Mouse (Mus musculus) v-Abl transformed pro-B cells (cell line): ENCODE data around the gene Snx27.

Source experiments
- in situ Hi-C, 2 experiments: fragments of 400-800 bp; cut with MboI; formaldehyde crosslinking; loops; one replicate each; pipeline ENCODE4 v1.15.1; 2025; ENCODE audit not compliant: unreplicated experiment in 2 of 2

The Snx27 gene

DNA sequence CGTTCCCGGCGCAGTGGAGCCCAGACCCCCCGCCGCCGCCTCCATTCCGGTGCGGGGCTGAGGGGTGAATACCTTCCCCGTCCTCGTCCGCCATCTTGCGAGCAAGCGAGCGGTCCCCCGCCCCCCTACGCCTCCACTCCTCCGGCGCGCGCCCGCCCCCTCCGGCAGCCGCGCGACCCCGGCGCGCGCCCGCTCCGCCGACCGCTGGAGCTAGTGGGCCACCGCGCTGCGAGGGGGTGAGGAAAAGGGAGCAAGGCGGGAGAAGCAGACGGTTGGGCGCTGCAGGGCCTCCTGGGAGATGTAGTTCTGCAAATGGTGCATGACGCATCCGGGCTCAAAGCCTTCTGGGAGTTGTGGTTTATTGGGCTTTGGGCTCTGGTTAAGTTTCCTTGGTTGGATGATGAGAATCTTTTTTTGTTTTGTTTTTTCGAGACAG is at the start of gene Snx27:
Gene Snx27, minus strand, starts transcription at position 261 of the 436 bp plus-strand sequence.
- in situ Hi-C loops = no loop called here

GRCm38 (mm10) chr3:94629876-94630275 is 47.4 kb upstream of the Snx27 start:
- in situ Hi-C loops = loop anchor here in 1 of 2 experiments (10.0 kb wide), 1 partner anchor 365 kb away; no protein-coding TSS in a partner anchor

DNA sequence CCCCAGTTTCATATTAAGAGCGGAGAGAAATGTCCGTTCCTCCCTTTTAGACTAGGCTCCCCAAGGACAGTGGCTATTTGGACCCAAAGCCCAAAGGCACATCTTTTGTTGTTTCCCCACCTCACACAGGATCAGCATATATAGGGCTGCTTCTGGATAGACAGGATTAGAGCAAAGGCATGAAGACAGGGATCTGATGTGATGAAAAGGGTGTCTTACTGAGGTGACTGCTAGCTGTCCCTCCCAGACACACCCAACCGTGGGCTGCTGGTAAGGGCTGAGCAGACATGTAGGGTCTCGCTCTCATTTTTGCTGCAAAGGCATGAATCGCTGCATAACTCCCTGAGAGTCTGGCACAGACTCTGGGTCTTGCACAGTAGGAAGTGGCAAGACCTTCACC is 46.2 kb upstream of the Snx27 start:
- in situ Hi-C loops = loop anchor here in 1 of 2 experiments (10.0 kb wide), 1 partner anchor 366 kb away; no protein-coding TSS in a partner anchor

GRCm38 (mm10) chr3:94624281-94624680 is 41.8 kb upstream of the Snx27 start:
- in situ Hi-C loops = loop anchor here (5.0 to 25.0 kb wide), 3 partner anchors 223 to 1262 kb away; no protein-coding TSS in a partner anchor

- in situ Hi-C loops = loop anchor here (5.0 to 25.0 kb wide), 3 partner anchors 225 to 1260 kb away; no protein-coding TSS in a partner anchor
Observed at GRCm38 (mm10) chr3:94622550-94622949, 40.0 kb upstream of the Snx27 start.

DNA sequence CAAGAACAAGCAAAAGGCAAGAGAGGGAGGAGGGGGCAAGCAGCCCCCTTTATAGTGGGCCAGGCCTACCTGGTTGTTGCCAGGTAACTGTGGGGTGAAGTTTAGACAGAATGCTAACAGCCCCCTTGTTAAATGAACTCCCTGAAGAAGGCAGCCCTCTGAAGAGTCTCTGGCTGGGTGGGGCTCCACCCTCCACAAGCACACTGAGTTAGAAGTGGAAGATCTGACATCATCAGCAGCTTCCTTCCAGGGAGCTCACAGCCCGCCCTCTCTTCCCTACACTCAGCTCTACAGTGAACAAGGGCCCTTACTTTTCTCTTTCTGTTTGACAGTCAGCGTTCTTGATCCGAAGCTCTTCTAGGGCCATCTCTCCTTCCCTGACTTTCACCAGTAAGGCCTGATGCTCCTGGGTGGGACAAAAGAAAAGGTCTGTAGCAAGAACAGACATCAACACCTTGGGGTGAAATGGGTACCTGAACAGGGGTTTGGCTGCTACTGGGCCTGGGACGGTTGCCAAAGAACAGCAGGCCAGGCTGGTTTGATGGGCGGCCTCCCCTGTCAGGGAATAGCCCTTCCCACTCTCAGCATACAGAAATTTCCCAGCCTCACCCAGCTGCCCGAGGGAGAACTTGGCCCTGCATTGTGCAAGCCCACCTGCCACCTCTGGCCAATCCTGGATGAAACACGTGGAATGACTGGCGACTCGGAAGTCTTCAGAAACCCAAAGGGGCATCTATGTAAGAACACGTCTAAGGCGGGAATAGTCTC is 39.4 kb upstream of the Snx27 start:
- in situ Hi-C loops = loop anchor here (5.0 to 25.0 kb wide), 3 partner anchors 225 to 1260 kb away; no protein-coding TSS in a partner anchor

GRCm38 (mm10) chr3:94616717-94617116 is 34.2 kb upstream of the Snx27 start:
- in situ Hi-C loops = loop anchor here in 1 of 2 experiments (5.0 to 25.0 kb wide), 3 partner anchors 231 to 1254 kb away; no protein-coding TSS in a partner anchor

GRCm38 (mm10) chr3:94613258-94613878 is 30.9 kb upstream of the Snx27 start:
- in situ Hi-C loops = loop anchor here in 1 of 2 experiments (10.0 to 25.0 kb wide), 2 partner anchors 291 to 1251 kb away; no protein-coding TSS in a partner anchor

DNA sequence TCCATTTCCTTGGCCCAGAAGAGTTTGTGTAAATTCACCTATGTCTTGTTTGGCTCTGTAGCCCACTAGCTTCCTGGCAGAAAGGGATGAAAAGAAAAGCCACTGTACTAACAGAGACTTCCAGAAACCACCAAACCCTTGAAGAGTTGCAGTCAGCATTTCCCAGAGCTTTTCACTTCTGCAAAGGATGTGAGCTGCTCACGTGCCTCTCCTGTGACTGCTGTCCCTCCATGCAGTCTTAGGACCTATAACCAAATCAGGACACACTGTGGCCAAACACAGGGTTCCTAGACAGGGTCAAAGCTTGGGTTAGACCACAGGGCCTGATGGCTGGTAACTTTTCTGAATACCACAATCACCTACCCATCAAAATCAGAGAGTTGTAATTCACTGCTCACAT is 29.8 kb upstream of the Snx27 start:
- in situ Hi-C loops = loop anchor here in 1 of 2 experiments (10.0 to 25.0 kb wide), 2 partner anchors 293 to 1250 kb away; no protein-coding TSS in a partner anchor

- in situ Hi-C loops = loop anchor here in 1 of 2 experiments (10.0 to 25.0 kb wide), 2 partner anchors 293 to 1250 kb away; no protein-coding TSS in a partner anchor
Observed at GRCm38 (mm10) chr3:94611834-94612233, 29.3 kb upstream of the Snx27 start.

DNA sequence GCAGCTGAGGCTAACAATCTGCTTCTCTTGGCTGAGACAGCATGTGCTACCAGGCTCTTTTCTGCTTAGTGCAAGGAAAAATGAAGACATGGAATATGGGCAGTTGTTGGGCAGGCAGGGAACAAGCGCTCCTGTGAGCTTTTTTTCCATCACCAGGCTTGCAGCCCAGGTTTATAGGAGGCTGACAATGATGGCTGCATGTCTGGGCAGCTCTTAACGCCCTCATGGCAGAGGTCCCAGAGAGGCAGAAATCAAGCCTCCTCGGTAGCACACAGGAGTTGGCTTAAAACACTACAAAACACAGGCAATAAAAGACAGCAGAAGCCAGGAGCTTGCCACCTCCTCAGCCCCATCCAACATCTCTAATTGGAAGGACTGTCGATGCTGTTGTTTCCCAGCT is 28.8 kb upstream of the Snx27 start:
- in situ Hi-C loops = loop anchor here in 1 of 2 experiments (10.0 to 25.0 kb wide), 2 partner anchors 293 to 1249 kb away; no protein-coding TSS in a partner anchor

DNA sequence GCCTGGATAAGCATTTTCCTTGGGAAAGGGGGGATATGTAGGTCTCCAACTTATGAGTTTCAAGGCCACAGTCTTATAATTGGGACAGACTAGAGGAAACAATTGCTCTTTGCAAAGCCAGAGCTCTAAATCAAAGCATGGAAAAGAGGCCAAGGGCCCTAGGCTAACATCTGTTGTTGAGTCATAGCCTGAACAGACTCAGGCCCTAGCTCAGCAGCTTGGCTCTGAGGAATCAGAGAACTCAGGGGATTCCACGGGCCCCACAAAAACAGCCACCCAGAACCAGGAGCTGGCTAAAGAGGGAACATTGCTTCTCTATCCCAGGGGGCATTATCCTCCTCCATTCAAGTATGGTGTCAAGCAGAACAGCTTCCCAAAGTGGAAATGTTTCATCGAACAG is 28.1 kb upstream of the Snx27 start:
- in situ Hi-C loops = loop anchor here in 1 of 2 experiments (10.0 to 25.0 kb wide), 2 partner anchors 294 to 1248 kb away; no protein-coding TSS in a partner anchor

DNA sequence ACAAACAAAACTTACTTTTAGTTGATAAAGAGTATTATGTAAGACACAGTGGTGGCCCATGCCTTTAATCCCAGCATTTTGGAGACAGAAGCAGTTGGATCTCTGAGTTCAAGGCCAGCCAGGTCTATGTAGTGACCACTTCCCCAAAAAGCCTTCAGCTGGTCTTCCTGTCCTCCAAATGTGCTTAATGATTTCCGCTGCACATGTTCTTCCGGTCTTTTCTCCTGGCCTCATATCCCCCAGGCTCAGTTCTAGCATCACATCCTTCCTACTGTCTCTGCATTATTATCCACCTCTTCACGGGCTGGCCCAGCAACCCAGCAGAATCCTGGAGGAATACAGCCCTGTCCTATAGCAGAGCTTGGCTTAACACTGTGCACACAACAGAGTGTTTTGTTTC is 27.1 kb upstream of the Snx27 start:
- in situ Hi-C loops = loop anchor here in 1 of 2 experiments (10.0 to 25.0 kb wide), 2 partner anchors 295 to 1247 kb away; no protein-coding TSS in a partner anchor

GRCm38 (mm10) chr3:94601959-94602358 is 19.4 kb upstream of the Snx27 start:
- in situ Hi-C loops = loop anchor here (5.0 to 25.0 kb wide), 4 partner anchors 70 to 1240 kb away; no protein-coding TSS in a partner anchor

DNA sequence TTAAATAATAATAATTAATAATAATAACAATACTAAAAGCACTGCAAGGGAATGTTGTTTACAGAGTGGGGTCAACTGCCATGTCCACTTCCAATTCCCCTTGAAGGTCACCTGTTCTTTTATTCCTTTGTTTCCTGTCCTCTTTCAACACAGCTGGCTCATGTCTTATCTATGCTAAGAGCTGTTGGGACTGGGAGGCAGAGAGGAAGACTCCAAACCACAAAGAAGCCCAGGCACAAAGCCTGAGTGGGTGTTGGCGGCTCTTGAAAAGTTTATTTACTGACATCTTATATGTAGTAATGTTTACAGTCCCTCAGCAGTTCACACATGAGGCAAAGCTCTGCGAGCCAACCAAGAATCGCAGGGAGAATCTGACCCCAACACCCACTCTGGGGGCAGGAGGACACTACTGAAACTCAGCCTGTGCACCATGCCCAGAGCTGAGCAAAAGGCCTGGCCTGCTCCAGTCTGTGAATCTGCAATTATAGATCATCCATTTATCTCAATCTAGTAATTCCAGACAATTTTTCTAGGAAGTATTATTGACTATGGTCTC is 14.8 kb upstream of the Snx27 start:
- in situ Hi-C loops = no loop called here

GRCm38 (mm10) chr3:94595871-94596287 is 13.4 kb upstream of the Snx27 start:
- in situ Hi-C loops = no loop called here

DNA sequence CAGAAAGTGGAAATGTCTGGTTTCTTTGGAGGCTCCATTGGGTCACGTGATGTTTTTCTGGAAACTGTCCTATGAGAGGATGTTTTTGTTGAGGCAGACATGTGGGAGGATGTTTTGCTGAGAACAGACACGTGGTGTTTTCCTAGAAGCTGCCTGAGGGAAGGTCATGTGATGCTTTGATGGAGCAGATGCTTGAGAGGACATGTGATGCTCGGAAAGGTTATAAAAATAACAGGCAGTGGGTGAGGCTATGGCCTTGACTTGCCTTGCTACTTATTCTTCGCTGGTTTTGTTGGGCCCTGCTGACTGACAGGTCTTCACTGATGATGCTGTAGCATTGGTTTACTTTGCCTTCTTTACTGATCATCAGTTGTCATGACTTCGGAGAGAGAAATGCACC is 8.6 kb upstream of the Snx27 start:
- in situ Hi-C loops = no loop called here

- in situ Hi-C loops = no loop called here
Observed at GRCm38 (mm10) chr3:94587962-94588361, 5.4 kb upstream of the Snx27 start.

DNA sequence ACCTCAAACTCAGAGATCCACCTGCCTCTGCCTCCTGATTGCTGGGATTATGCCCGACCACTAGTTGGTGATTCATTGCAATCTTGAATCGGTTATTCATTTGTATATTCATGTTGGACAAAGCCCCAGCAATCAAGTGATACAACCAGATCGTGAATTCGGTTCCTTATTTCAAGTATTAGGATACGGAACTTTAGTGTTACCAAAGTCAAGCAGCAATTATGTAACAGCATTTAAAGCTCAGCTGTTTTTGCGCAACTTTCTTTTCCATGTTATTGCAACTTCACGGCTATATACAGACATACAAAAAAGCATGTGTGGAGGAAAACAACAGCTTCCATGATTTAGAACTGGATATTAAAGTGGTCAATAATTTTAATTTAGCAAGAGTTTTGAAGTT is 428 bp upstream of the Snx27 start:
- in situ Hi-C loops = no loop called here

- in situ Hi-C loops = no loop called here
Observed at GRCm38 (mm10) chr3:94581793-94582455, 592 bp downstream of the Snx27 start.
